Mouse (Mus musculus): Measurements from ENCODE around the gene Trim71.
"Not testable (repeated sequence)": the region's sequence is repeated elsewhere in the genome, so short reads cannot be mapped to it uniquely, and the experiment has no call there.

The Trim71 gene

GRCm38 (mm10) chr9:114525891-114526290, 38.3 kb downstream of the Trim71 start:
- DNase-seq (ENCODE audit: low read depth) = no peak

DNA sequence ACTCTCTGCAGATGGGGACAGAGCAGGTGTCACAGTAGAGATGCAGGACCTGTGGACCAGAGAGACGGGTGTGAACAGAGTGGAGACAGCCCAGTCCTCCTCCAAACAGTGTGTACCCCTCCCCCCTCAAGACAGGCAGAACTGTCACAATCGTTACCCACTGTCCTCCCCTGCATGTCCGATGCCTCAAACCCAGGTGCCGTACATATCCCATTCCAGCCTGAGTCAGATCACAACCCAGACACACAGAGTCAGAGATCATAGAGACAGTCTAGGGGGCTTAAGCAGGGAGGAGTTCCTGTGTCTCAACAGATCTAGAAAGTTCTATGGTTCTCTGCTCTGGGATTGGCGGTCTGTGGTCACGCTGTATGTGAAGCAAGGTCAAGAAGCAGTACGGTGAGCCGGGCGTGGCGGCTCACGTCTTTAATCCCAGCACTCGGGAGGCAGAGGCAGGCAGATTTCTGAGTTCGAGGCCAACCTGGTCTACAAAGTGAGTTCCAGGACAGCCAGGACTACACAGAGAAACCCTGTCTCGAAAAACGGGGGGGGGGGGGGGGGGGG, 39.0 kb downstream of the Trim71 start:
- no peak for DNase-seq (ENCODE audit: low read depth)

DNA sequence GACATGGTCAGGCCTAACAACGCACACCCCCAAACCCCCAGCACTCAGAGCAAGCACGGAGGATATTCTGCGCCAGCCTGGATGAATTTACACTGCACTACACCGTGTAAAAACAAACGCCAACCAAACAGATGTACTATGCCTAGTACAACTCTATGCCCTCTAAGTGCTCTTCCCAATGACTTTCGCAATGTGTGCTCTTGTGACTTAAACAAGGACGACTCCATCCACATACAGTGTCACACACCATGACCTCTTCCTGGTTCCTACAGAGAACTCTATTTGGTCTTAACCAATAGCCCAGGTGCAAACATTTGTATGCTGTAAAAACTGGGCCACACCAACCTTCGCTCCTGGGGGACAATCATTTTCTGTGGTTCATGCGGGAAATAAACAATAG, 41.7 kb downstream of the Trim71 start:
- DNase-seq (ENCODE audit: low read depth) = no peak

GRCm38 (mm10) chr9:114522041-114522440, 42.1 kb downstream of the Trim71 start:
- DNase-seq (ENCODE audit: low read depth) = no peak

- DNase-seq (ENCODE audit: low read depth) = not testable (repeated sequence)
Observed at GRCm38 (mm10) chr9:114520529-114520928, 43.6 kb downstream of the Trim71 start.

- no peak for DNase-seq (ENCODE audit: low read depth)
Observed at GRCm38 (mm10) chr9:114518812-114519477, 45.2 kb downstream of the Trim71 start.

- no peak for DNase-seq (ENCODE audit: low read depth)
Observed at GRCm38 (mm10) chr9:114517924-114518497, 46.2 kb downstream of the Trim71 start.

DNA sequence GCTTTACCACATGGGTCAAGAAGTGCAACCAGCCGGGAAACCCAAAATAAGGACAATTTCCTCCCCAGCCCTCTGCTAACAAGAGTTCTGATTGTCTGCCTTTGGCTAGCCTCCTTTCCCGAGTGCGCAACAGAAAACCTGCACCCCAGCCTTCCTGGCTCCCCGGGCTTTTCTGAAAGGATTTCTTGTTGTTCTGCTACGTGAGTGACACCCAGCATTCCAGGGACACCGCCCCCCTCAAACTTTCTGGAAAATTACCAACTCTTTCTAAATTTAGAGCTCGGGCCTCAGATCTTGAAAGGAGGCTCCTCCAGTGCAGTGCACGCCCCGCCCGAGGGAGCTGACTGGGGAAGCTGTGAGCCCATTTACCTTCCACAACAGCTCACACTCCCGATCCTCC, 48.8 kb downstream of the Trim71 start, which contains the start of gene C130032M10Rik:
Gene C130032M10Rik, plus strand, starts transcription at position 334 of the 400 bp plus-strand sequence.
- no peak for DNase-seq (ENCODE audit: low read depth)

DNA sequence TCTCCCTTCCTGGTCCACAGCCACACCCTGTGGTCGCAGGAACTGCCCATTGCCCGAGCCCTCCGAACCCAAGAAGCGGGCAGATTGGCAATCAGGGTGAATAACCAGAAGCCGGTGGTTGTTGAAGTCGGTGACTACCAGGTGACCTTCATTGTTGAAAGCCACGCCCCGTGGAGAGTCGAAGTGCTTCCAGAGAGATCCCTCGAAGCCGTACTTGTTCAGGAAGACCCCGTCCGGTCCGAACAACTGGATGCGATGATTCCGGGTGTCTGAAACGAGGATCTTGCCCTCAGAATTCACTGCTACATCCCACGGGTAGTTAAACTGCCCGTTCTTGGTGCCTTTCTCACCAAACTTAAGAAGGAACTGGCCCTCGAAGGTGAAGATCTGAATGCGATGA, 51.3 kb downstream of the Trim71 start:
- DNase-seq (ENCODE audit: low read depth) = no peak

DNA sequence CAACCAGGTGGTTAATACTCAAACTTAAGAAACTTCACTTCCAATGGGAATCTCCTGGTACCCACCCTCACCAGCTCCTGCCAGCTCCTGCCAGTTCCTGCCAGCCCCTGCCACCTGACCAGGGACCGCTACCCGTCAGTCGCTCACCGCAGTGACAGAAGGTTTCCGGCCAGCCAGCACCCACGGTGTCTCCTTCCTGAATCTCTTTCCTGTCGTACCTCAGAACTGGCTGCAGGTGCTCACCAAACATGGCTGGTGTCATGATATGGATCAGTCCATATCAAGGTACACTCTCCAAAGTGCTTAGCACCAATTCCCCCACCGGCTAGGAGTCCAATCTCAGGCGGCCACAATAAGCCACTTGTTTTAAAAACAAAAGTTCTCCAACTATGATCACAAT, 54.4 kb downstream of the Trim71 start:
- peak; percentile 70 for DNase-seq (ENCODE audit: low read depth)

- peak; percentile 75 for DNase-seq (ENCODE audit: low read depth)
Observed at GRCm38 (mm10) chr9:114507421-114507820, 56.7 kb downstream of the Trim71 start.

- no peak for DNase-seq (ENCODE audit: low read depth)
Observed at GRCm38 (mm10) chr9:114506564-114506963, 57.6 kb downstream of the Trim71 start.

DNA sequence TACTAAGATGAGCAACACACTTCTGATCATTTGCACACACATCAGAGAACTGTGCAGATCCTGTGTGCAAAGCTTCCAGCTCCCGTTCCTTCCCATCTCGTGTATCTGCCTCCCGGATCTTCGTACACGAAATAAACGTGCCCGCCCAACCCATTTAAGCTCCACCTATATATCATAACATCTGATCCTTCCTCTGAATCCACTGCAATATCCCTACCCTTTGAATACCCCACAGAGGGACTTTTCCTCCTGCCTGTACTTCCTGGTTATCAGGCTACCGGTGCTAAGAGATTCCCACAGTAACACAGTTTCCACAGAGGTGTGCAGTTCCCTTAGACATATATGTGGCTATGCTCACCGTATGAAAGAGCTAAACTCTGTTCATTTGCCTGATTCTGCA, 59.4 kb downstream of the Trim71 start, which contains the start of gene Ccr4:
Gene Ccr4, minus strand, starts transcription at position 101 of the 400 bp plus-strand sequence.
- no peak for DNase-seq (ENCODE audit: low read depth)

GRCm38 (mm10) chr9:114502711-114503427, 61.3 kb downstream of the Trim71 start:
- DNase-seq (ENCODE audit: low read depth) = no peak

- DNase-seq (ENCODE audit: low read depth) = no peak
Observed at GRCm38 (mm10) chr9:114501913-114502312, 62.3 kb downstream of the Trim71 start.

GRCm38 (mm10) chr9:114501111-114501510, 63.1 kb downstream of the Trim71 start:
- no peak for DNase-seq (ENCODE audit: low read depth)

GRCm38 (mm10) chr9:114499783-114500515, 64.2 kb downstream of the Trim71 start:
- DNase-seq (ENCODE audit: low read depth) = peak; percentile 86

- peak; percentile 95 for DNase-seq (ENCODE audit: low read depth)
Observed at GRCm38 (mm10) chr9:114498218-114498617, 66.0 kb downstream of the Trim71 start.

GRCm38 (mm10) chr9:114496469-114496868, 67.7 kb downstream of the Trim71 start:
- peak; percentile 86 for DNase-seq (ENCODE audit: low read depth)

DNA sequence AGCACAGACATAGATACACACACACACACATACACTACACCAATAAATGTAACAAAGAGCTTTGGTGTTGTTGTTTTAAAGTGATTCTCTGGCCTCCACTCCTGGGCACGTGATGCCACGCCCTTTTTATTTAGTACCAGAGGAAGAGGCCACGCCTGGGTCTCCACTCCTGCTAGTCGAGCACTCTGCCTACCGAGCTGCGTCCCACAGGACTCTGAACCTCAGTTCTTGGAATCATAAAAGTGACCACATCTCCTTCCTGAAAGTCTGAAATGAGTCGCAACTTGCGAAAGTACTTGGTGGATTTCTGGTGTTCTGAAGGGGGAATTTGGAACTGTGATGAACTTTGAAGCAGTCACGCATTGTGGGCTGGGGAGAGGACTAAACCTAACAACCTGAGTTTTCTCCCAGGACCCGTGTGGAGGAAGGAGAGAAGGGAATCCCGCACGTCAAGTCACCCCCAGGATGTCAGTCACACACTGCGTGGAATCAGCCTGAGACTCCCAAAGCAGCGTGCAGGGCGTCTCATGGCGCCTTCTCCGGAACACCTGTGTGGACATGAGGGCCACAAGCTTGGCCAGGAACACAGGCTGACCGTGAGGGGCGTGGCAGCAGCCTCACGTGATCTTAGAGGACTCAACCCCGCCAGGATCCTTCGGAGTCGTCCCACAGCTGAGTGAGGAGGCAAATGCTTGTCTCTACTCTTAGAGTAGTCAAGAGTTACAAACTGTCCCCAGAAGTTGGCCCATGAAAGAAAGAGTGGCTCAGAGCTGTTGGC, 76.5 kb downstream of the Trim71 start:
- peak; percentile 77 for DNase-seq (ENCODE audit: low read depth)

DNA sequence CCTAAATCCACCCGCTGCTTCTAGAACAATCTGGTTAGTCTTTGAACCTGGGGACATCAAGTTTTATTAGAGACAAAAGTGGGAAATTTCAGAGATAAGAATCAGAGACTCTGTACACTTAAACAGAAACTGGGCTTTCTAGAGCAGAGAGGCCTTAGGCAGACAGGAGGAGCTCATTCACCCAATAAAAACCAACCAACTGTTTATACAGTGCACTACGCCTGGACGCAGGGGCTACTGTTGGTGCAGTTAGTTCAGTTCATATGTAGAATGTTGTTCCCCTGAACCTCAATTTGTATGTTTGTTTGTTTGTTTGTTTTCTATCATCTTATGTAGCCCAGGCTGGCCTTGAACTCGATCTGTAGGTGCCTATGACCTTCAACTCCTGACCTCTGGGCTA, 77.4 kb downstream of the Trim71 start:
- DNase-seq (ENCODE audit: low read depth) = peak; percentile 62
